Mouse (Mus musculus): ENCODE data around the gene Art1. TPM values are rescaled to one million over a fixed set of nuclear protein-coding genes. Genes with fewer than 3 reads are reported as not detected.

The Art1 gene
- total and polyA plus RNA-seq, 2 experiments from 2014 or later: 0.22 to 0.33 TPM

DNA sequence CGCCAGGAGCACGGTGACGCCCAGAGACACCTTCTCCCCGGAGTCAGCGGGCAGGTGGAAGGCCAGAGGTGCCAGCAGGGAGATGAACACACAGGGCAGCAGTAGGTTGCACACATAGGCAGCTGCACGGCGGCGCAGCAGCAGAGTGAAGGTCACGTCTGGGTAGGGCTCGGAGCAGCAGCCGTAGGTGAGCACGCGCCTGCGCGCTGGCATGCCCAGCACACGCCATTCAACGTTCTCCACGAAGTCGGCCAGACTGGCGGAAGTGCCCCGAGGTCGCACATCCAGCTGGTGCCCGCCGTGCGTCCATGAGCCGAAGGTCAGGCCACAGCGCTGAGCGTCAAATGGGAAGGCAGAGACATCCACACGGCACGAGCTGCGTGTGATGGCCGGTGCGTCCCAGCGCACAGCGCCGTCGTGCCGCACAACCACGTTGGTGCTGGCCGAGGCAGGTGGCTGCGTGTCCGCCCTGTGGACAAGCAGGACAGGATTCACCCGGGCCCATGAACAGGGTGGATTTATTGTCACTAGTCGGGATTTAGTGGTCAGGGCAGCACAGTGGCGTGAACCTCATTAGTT is 11.7 kb downstream of the Art1 start:
- Histone ChIP-seq H3K9me3 (ENCODE audit: low read length) (no peaks in the 10 kb centered on the region), H3K4me3 (ENCODE audit: low read depth, low read length) (no peak overlapping the region), H3K4me2 (ENCODE audit: low read depth, low read length, poor library complexity, severe bottlenecking) (no peak overlapping the region), H3K27ac (ENCODE audit: low read depth, low read length) (no peak overlapping the region), H3K9ac (replicated peaks; ENCODE audit: low read length, poor library complexity, severe bottlenecking) (no peak overlapping the region), H3K27me3 (ENCODE audit: insufficient read depth, low read length) (no peaks in the 10 kb centered on the region), H3K36me3 (ENCODE audit: insufficient read depth, low read length) (peaks cover 2% of the 10 kb centered on the region; the same call in 1 of the 2 replicates), H3K4me1 (ENCODE audit: insufficient read depth, low read length) (no peaks in the 10 kb centered on the region)
- ATAC-seq (ENCODE audit: low FRiP score): no peak
- DNase-seq (ENCODE audit: low spot score): no peak
- WGBS: 87% methylated on average over 45 of the region's 45 CpGs
- TF ChIP-seq CTCF (IDR thresholded peaks at IDR 0.05): no peak

DNA sequence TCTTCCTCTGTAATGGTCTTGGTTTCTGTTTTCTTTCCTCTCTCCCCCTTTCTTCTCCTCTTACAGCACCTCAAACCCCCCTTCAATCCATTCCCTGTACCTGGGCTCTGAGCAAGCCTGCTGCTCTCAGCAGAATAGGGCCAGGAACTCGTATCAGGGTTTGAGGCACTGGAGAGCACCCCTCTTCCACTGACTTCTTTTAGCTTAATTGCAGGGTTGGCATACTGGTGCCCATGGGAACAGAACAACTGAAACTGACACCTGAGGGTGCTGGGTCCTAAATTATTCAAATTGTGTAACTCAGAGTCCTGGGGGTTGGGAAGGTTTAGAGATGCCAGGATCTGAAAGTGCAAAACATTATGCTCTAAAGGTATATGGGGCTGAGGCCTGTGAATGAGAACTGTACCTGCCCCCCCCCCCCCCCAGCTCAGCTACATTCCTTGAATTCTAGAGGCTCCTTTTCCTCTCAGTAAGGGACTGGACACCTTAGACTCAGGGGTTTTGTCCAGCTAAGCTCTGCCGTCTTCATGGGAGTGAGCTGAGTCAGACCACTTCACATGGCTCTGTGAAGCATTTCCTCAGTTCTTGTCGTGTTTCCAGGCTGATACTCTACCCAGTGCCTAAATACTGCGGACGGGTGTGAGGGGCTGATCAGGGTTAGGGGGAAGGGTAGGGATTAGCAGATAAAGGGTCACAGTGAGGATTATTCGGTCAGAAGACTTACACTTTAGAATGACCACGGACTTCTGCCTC is 15.2 kb downstream of the Art1 start, which contains the start of gene Chrna10:
Gene Chrna10, minus strand, starts transcription at position 250 of the 753 bp plus-strand sequence.
- Histone ChIP-seq H3K36me3 (ENCODE audit: insufficient read depth, low read length) (peaks cover 26% of the 10 kb centered on the region), H3K4me1 (ENCODE audit: insufficient read depth, low read length) (no peaks in the 10 kb centered on the region), H3K27me3 (ENCODE audit: insufficient read depth, low read length) (no peaks in the 10 kb centered on the region), H3K4me3 (ENCODE audit: low read depth, low read length) (no peak within 1 kb of the TSS), H3K9ac (replicated peaks; ENCODE audit: low read length, poor library complexity, severe bottlenecking) (no peak within 1 kb of the TSS), H3K27ac (ENCODE audit: low read depth, low read length) (no peak within 1 kb of the TSS), H3K4me2 (ENCODE audit: low read depth, low read length, poor library complexity, severe bottlenecking) (no peak within 1 kb of the TSS), H3K9me3 (ENCODE audit: low read length) (no peaks in the 10 kb centered on the region)
- 36% methylated on average over 7 of the region's 7 CpGs for WGBS
- no peak for DNase-seq (ENCODE audit: low spot score)
- no peak for TF ChIP-seq CTCF (IDR thresholded peaks at IDR 0.05)
- no peak for ATAC-seq (ENCODE audit: low FRiP score)

DNA sequence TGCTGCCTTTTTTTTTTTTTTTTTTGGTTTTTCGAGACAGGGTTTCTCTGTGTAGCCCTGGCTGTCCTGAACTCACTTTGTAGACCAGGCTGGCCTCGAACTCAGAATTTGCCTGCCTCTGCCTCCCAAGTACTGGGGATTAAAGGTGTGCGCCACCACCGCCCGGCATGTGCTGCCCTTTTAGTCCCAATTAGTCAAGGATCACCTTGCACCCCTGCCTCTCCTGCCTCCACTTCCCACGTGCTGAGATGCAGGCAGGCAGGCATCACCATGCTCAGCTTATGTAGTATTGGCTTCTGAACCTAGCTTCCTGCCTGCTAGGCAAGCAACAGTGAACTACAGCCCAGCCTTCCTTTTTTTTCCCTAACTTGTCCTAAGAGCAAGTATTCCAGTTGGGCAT is 15.8 kb downstream of the Art1 start:
- H3K4me3 ChIP-seq (ENCODE audit: low read depth, low read length): no peak overlapping the region
- WGBS: 73% methylated on average over 6 of the region's 6 CpGs
- H3K36me3 ChIP-seq (ENCODE audit: insufficient read depth, low read length): peaks cover 32% of the 10 kb centered on the region
- ATAC-seq (ENCODE audit: low FRiP score): no peak
- H3K9ac ChIP-seq (replicated peaks; ENCODE audit: low read length, poor library complexity, severe bottlenecking): no peak overlapping the region
- H3K9me3 ChIP-seq (ENCODE audit: low read length): no peaks in the 10 kb centered on the region
- TF ChIP-seq CTCF (IDR thresholded peaks at IDR 0.05): no peak
- H3K27ac ChIP-seq (ENCODE audit: low read depth, low read length): no peak overlapping the region
- no peaks in the 10 kb centered on the region for H3K27me3 ChIP-seq (ENCODE audit: insufficient read depth, low read length)
- no peak for DNase-seq (ENCODE audit: low spot score)
- H3K4me1 ChIP-seq (ENCODE audit: insufficient read depth, low read length): no peaks in the 10 kb centered on the region
- no peak overlapping the region for H3K4me2 ChIP-seq (ENCODE audit: low read depth, low read length, poor library complexity, severe bottlenecking)

DNA sequence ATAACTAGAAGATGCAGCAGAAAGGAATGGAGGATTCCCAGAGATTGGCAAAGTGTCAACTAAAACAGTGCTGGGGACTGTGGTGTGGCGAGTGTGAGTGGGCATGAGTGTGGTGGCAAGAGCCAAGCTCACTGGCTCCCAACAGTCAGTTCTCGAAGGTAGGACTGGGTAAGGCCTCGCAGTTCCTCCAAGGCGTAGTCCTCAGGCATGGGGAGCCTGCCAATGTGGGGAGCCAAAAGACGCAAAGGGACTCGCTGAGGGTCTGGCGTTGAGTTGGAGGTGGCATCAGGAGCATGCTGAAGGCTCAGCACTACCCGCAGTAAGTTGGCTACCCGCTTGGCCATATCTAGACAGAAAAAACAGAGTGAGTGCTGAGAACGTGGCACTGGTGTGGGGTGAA is 18.8 kb downstream of the Art1 start:
- no peak overlapping the region for H3K4me2 ChIP-seq (ENCODE audit: low read depth, low read length, poor library complexity, severe bottlenecking)
- 94% methylated on average over 10 of the region's 10 CpGs for WGBS
- H3K27me3 ChIP-seq (ENCODE audit: insufficient read depth, low read length): no peaks in the 10 kb centered on the region
- no peak overlapping the region for H3K9ac ChIP-seq (replicated peaks; ENCODE audit: low read length, poor library complexity, severe bottlenecking)
- H3K4me1 ChIP-seq (ENCODE audit: insufficient read depth, low read length): no peaks in the 10 kb centered on the region
- no peak overlapping the region for H3K4me3 ChIP-seq (ENCODE audit: low read depth, low read length)
- H3K27ac ChIP-seq (ENCODE audit: low read depth, low read length): no peak overlapping the region
- DNase-seq (ENCODE audit: low spot score): no peak
- TF ChIP-seq CTCF (IDR thresholded peaks at IDR 0.05): no peak
- no peak for ATAC-seq (ENCODE audit: low FRiP score)
- no peaks in the 10 kb centered on the region for H3K9me3 ChIP-seq (ENCODE audit: low read length)
- peaks cover 61% of the 10 kb centered on the region for H3K36me3 ChIP-seq (ENCODE audit: insufficient read depth, low read length)

DNA sequence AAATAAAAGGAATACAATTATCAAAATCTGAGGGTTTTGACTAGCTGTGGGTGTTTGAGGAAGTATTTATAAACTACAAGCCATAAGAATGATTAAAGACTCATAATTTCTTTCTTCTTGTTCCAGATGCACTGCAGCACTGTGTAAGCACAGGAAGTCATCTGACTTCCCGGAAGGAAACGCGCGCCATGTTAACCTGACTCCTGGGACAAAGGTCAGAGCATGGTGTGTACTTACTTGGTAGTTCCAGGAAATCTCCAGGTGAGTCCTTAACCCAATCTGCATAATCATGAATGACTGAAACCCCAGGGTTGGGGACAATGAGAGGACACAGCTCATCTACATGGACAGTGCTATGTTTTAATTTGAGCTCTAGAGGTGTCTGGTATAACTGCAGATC is 30.9 kb downstream of the Art1 start:
- Histone ChIP-seq H3K36me3 (ENCODE audit: insufficient read depth, low read length) (peaks cover 53% of the 10 kb centered on the region), H3K27me3 (ENCODE audit: insufficient read depth, low read length) (no peaks in the 10 kb centered on the region), H3K9me3 (ENCODE audit: low read length) (no peaks in the 10 kb centered on the region), H3K4me1 (ENCODE audit: insufficient read depth, low read length) (no peaks in the 10 kb centered on the region), H3K9ac (replicated peaks; ENCODE audit: low read length, poor library complexity, severe bottlenecking) (no peak overlapping the region), H3K4me2 (ENCODE audit: low read depth, low read length, poor library complexity, severe bottlenecking) (no peak overlapping the region), H3K27ac (ENCODE audit: low read depth, low read length) (no peak overlapping the region), H3K4me3 (ENCODE audit: low read depth, low read length) (no peak overlapping the region)
- ATAC-seq (ENCODE audit: low FRiP score): no peak
- DNase-seq (ENCODE audit: low spot score): no peak
- no peak for TF ChIP-seq CTCF (IDR thresholded peaks at IDR 0.05)
- 90% methylated on average over 4 of the region's 4 CpGs for WGBS

DNA sequence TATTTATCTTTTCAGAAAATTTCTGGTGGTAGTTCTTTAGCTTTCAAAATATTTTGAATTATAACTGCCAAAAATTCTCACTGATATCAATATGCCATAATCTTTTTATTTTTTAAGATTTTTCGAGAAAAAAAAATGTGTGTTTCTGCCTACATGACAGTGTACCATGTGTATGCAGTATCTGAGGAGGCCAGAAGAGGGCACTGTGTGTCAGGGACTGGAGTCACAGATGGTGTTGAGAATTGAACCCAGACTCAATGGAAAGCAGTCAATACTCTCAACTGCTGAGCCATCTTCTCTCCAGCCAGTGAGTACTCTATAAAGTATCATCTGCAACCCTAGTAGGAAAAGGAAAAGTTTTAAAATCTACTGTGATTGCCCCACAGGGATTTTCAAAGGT is 35.9 kb downstream of the Art1 start:
- no peak overlapping the region for H3K4me2 ChIP-seq (ENCODE audit: low read depth, low read length, poor library complexity, severe bottlenecking)
- H3K27ac ChIP-seq (ENCODE audit: low read depth, low read length): no peak overlapping the region
- WGBS: 91% methylated on average over 1 of the region's 1 CpGs
- ATAC-seq (ENCODE audit: low FRiP score) (no peak), DNase-seq (ENCODE audit: low spot score) (peak; percentile 17)
- H3K4me3 ChIP-seq (ENCODE audit: low read depth, low read length): no peak overlapping the region
- H3K36me3 ChIP-seq (ENCODE audit: insufficient read depth, low read length): peaks cover 45% of the 10 kb centered on the region
- H3K9ac ChIP-seq (replicated peaks; ENCODE audit: low read length, poor library complexity, severe bottlenecking): no peak overlapping the region
- no peaks in the 10 kb centered on the region for H3K9me3 ChIP-seq (ENCODE audit: low read length)
- no peaks in the 10 kb centered on the region for H3K4me1 ChIP-seq (ENCODE audit: insufficient read depth, low read length)
- no peaks in the 10 kb centered on the region for H3K27me3 ChIP-seq (ENCODE audit: insufficient read depth, low read length)
- peak; percentile 65 for TF ChIP-seq CTCF (IDR thresholded peaks at IDR 0.05)
